Mouse (Mus musculus): ENCODE results near the gene Rprd1b. TPM values are rescaled to one million over a fixed set of nuclear protein-coding genes. Genes with fewer than 3 reads are reported as not detected.
"Not testable (repeated sequence)": the region's sequence is repeated elsewhere in the genome, so short reads cannot be mapped to it uniquely, and the experiment has no call there.

Rprd1b gene
- polyA plus RNA-seq, 1 experiment from 2014 or later, result 45.6 TPM

- Histone ChIP-seq H3K36me3 (peaks cover 65% of the 10 kb centered on the region), H3K9ac (no peak overlapping the region), H3K27me3 (no peaks in the 10 kb centered on the region), H3K27ac (no peak overlapping the region), H3K4me2 (no peak overlapping the region), H3K9me3 (no peaks in the 10 kb centered on the region), H3K4me3 (no peak overlapping the region), H3K4me1 (no peaks in the 10 kb centered on the region)
- 67% methylated on average over 4 of the region's 4 CpGs for WGBS
- no peak for ATAC-seq (ENCODE audit: borderline replicate concordance, extremely low read depth, low FRiP score, low TSS enrichment)
Measured at GRCm38 (mm10) chr2:158046186-158046585, 17.9 kb downstream of the Rprd1b start.

GRCm38 (mm10) chr2:158047903-158048302 lies 19.6 kb downstream of the Rprd1b start:
- Histone ChIP-seq H3K36me3 (peaks cover 70% of the 10 kb centered on the region), H3K9ac (no peak overlapping the region), H3K4me3 (no peak overlapping the region), H3K9me3 (no peaks in the 10 kb centered on the region), H3K27ac (no peak overlapping the region), H3K27me3 (no peaks in the 10 kb centered on the region), H3K4me2 (no peak overlapping the region), H3K4me1 (no peaks in the 10 kb centered on the region)
- ATAC-seq (ENCODE audit: borderline replicate concordance, extremely low read depth, low FRiP score, low TSS enrichment), result no peak
- 65% methylated on average over 3 of the region's 3 CpGs for WGBS

- whole genome bisulfite sequencing, result 94% methylated on average over 1 of the region's 1 CpGs
- Histone ChIP-seq H3K27ac (no peak overlapping the region), H3K4me2 (no peak overlapping the region), H3K4me3 (no peak overlapping the region), H3K9me3 (no peaks in the 10 kb centered on the region), H3K36me3 (peaks cover 65% of the 10 kb centered on the region), H3K27me3 (no peaks in the 10 kb centered on the region), H3K4me1 (no peaks in the 10 kb centered on the region), H3K9ac (no peak overlapping the region)
- ATAC-seq (ENCODE audit: borderline replicate concordance, extremely low read depth, low FRiP score, low TSS enrichment), result no peak
Measured at GRCm38 (mm10) chr2:158048718-158049117, 20.4 kb downstream of the Rprd1b start.

- H3K27me3 ChIP-seq, result no peaks in the 10 kb centered on the region
- no peak overlapping the region for H3K4me2 ChIP-seq
- H3K36me3 ChIP-seq, result peaks cover 60% of the 10 kb centered on the region
- H3K4me1 ChIP-seq, result no peaks in the 10 kb centered on the region
- no peak overlapping the region for H3K4me3 ChIP-seq
- 91% methylated on average over 8 of the region's 8 CpGs for WGBS
- H3K9me3 ChIP-seq, result no peaks in the 10 kb centered on the region
- H3K9ac ChIP-seq, result no peak overlapping the region
- no peak overlapping the region for H3K27ac ChIP-seq
- ATAC-seq (ENCODE audit: borderline replicate concordance, extremely low read depth, low FRiP score, low TSS enrichment), result no peak
Measured at GRCm38 (mm10) chr2:158050116-158050515, 21.8 kb downstream of the Rprd1b start.

GRCm38 (mm10) chr2:158054596-158054995 lies 26.3 kb downstream of the Rprd1b start:
- Histone ChIP-seq H3K27ac (no peak overlapping the region), H3K9me3 (no peaks in the 10 kb centered on the region), H3K4me1 (0 out of 2 replicates have a peak, but pooled peaks cover 4% of the 10 kb centered on the region), H3K9ac (no peak overlapping the region), H3K4me2 (no peak overlapping the region), H3K4me3 (no peak overlapping the region), H3K27me3 (no peaks in the 10 kb centered on the region), H3K36me3 (peaks cover 59% of the 10 kb centered on the region)
- WGBS, result 84% methylated on average over 3 of the region's 3 CpGs
- ATAC-seq (ENCODE audit: borderline replicate concordance, extremely low read depth, low FRiP score, low TSS enrichment), result no peak

- H3K9me3 ChIP-seq; H3K4me2 ChIP-seq; H3K27me3 ChIP-seq; H3K9ac ChIP-seq; H3K4me3 ChIP-seq; H3K4me1 ChIP-seq; ATAC-seq (ENCODE audit: borderline replicate concordance, extremely low read depth, low FRiP score, low TSS enrichment); H3K27ac ChIP-seq: not testable (repeated sequence)
- H3K36me3 ChIP-seq, result peaks cover 60% of the 10 kb centered on the region
- 85% methylated on average over 8 of the region's 8 CpGs for WGBS
Measured at GRCm38 (mm10) chr2:158055383-158055782, 27.1 kb downstream of the Rprd1b start.

- 81% methylated on average over 3 of the region's 3 CpGs for WGBS
- no peaks in the 10 kb centered on the region for H3K27me3 ChIP-seq
- ATAC-seq (ENCODE audit: borderline replicate concordance, extremely low read depth, low FRiP score, low TSS enrichment), result no peak
- H3K9ac ChIP-seq, result no peak overlapping the region
- no peaks in the 10 kb centered on the region for H3K9me3 ChIP-seq
- no peak overlapping the region for H3K4me2 ChIP-seq
- peaks cover 63% of the 10 kb centered on the region for H3K36me3 ChIP-seq
- H3K4me1 ChIP-seq, result 0 out of 2 replicates have a peak, but pooled peaks cover 4% of the 10 kb centered on the region
- no peak overlapping the region for H3K4me3 ChIP-seq
- no peak overlapping the region for H3K27ac ChIP-seq
Measured at GRCm38 (mm10) chr2:158057030-158057429, 28.7 kb downstream of the Rprd1b start.

GRCm38 (mm10) chr2:158058534-158058933 lies 30.2 kb downstream of the Rprd1b start:
- Histone ChIP-seq H3K4me3 (no peak overlapping the region), H3K4me1 (0 out of 2 replicates have a peak, but pooled peaks cover 4% of the 10 kb centered on the region), H3K36me3 (peaks cover 61% of the 10 kb centered on the region), H3K9ac (no peak overlapping the region), H3K9me3 (no peaks in the 10 kb centered on the region), H3K27ac (peak overlapping the region; percentile 37; the same call in 1 of the 2 replicates), H3K27me3 (no peaks in the 10 kb centered on the region), H3K4me2 (no peak overlapping the region)
- ATAC-seq (ENCODE audit: borderline replicate concordance, extremely low read depth, low FRiP score, low TSS enrichment), result no peak
- 60% methylated on average over 10 of the region's 10 CpGs for WGBS

- H3K9ac ChIP-seq, result no peak overlapping the region
- no peaks in the 10 kb centered on the region for H3K27me3 ChIP-seq
- no peak overlapping the region for H3K4me2 ChIP-seq
- H3K9me3 ChIP-seq, result no peaks in the 10 kb centered on the region
- 0 out of 2 replicates have a peak, but pooled peaks cover 4% of the 10 kb centered on the region for H3K4me1 ChIP-seq
- ATAC-seq (ENCODE audit: borderline replicate concordance, extremely low read depth, low FRiP score, low TSS enrichment), result peak; percentile 31; the same call in 1 of the 2 replicates
- peaks cover 57% of the 10 kb centered on the region for H3K36me3 ChIP-seq
- H3K27ac ChIP-seq, result no peak overlapping the region
- no peak overlapping the region for H3K4me3 ChIP-seq
- 62% methylated on average over 8 of the region's 8 CpGs for WGBS
Measured at GRCm38 (mm10) chr2:158059666-158060105, 31.4 kb downstream of the Rprd1b start.

GRCm38 (mm10) chr2:158063036-158063435 lies 34.7 kb downstream of the Rprd1b start:
- no peak overlapping the region for H3K9ac ChIP-seq
- no peaks in the 10 kb centered on the region for H3K27me3 ChIP-seq
- no peak for ATAC-seq (ENCODE audit: borderline replicate concordance, extremely low read depth, low FRiP score, low TSS enrichment)
- H3K27ac ChIP-seq, result no peak overlapping the region
- 84% methylated on average over 3 of the region's 3 CpGs for WGBS
- no peak overlapping the region for H3K4me3 ChIP-seq
- peaks cover 40% of the 10 kb centered on the region for H3K36me3 ChIP-seq
- no peak overlapping the region for H3K4me2 ChIP-seq
- no peaks in the 10 kb centered on the region for H3K9me3 ChIP-seq
- 0 out of 2 replicates have a peak, but pooled peaks cover 4% of the 10 kb centered on the region for H3K4me1 ChIP-seq

GRCm38 (mm10) chr2:158064571-158065048 lies 36.3 kb downstream of the Rprd1b start:
- peaks cover 30% of the 10 kb centered on the region for H3K36me3 ChIP-seq
- peak; percentile 23; the same call in 1 of the 2 replicates for ATAC-seq (ENCODE audit: borderline replicate concordance, extremely low read depth, low FRiP score, low TSS enrichment)

GRCm38 (mm10) chr2:158065064-158065463 lies 36.8 kb downstream of the Rprd1b start:
- H3K36me3 ChIP-seq, result peaks cover 28% of the 10 kb centered on the region
- no peak overlapping the region for H3K27ac ChIP-seq
- no peaks in the 10 kb centered on the region for H3K4me1 ChIP-seq
- no peaks in the 10 kb centered on the region for H3K9me3 ChIP-seq
- 0 out of 2 replicates have a peak, but pooled peaks have one; percentile 39 for ATAC-seq (ENCODE audit: borderline replicate concordance, extremely low read depth, low FRiP score, low TSS enrichment)
- no peak overlapping the region for H3K4me2 ChIP-seq
- no peak overlapping the region for H3K9ac ChIP-seq
- WGBS, result 53% methylated on average over 5 of the region's 5 CpGs
- H3K4me3 ChIP-seq, result no peak overlapping the region
- no peaks in the 10 kb centered on the region for H3K27me3 ChIP-seq

More at GRCm38 (mm10) chr2:158064571-158065048, 36.3 kb downstream of the Rprd1b start:
- no peak overlapping the region for H3K27ac ChIP-seq
- no peak overlapping the region for H3K4me3 ChIP-seq
- whole genome bisulfite sequencing, result 21% methylated on average over 3 of the region's 3 CpGs
- no peaks in the 10 kb centered on the region for H3K9me3 ChIP-seq
- no peak overlapping the region for H3K9ac ChIP-seq
- no peak overlapping the region for H3K4me2 ChIP-seq
- no peaks in the 10 kb centered on the region for H3K27me3 ChIP-seq
- no peaks in the 10 kb centered on the region for H3K4me1 ChIP-seq

Measured in lung, embryonic 15.5 days (tissue).